In genomic region chr5:108246314-108246765, GRCm38 (mm10) we compare ENCODE assay signal across 12 mouse cellular contexts. TPM values are rescaled to one million over a fixed set of nuclear protein-coding genes. Genes with fewer than 3 reads are reported as not detected.
A peak's percentile ranks its signal among the peaks of the same experiment; 100 is the strongest.
DNase-seq lines count a peak whose midpoint lies in the region; ATAC-seq and TF ChIP-seq lines count a peak whose summit lies in the region.
"Had no signal": no experiment of that assay in that cellular context is flagged by ENCODE, and none has a peak within 500 bp of the region (broad histone marks: within the 10 kb centered on the region; RNA-seq: fewer than 3 reads in every experiment).

No protein-coding gene starts in this region.

- no peaks in the 10 kb centered on the region for H3K9me3 ChIP-seq in lung, embryonic 14.5 days (ENCODE audit: low read depth, low read length)
- H3K9me3 ChIP-seq: heart, embryonic 15.5 days; limb, embryonic 12.5 days; megakaryocyte, embryonic 14.5 days had no signal

- no peak overlapping the region for H3ac ChIP-seq in myocyte (ENCODE audit: control insufficient read depth, insufficient read length)

- no peak overlapping the region for H3K4me3 ChIP-seq in lung, embryonic 14.5 days (ENCODE audit: low read depth, low read length)
- H3K4me3 ChIP-seq in myocyte: no peak overlapping the region
- H3K4me3 ChIP-seq: heart, embryonic 15.5 days; limb, embryonic 12.5 days; megakaryocyte, embryonic 14.5 days had no signal

- H3K36me3 ChIP-seq in lung, embryonic 14.5 days (ENCODE audit: insufficient read depth): no peaks in the 10 kb centered on the region
- H3K36me3 ChIP-seq in myocyte (ENCODE audit: control insufficient read depth, insufficient read depth): no peaks in the 10 kb centered on the region
- H3K36me3 ChIP-seq: heart, embryonic 15.5 days; limb, embryonic 12.5 days had no signal

- H3K27ac ChIP-seq in lung, embryonic 14.5 days (ENCODE audit: low read depth): no peak overlapping the region
- H3K27ac ChIP-seq: heart, embryonic 15.5 days; limb, embryonic 12.5 days had no signal

- TF ChIP-seq CTCF in lung, embryonic 14.5 days (IDR thresholded peaks at IDR 0.05; ENCODE audit: low read depth): no peak

- WGBS in lung, embryonic 14.5 days: 27% methylated on average over 3 of the region's 3 CpGs

- H3K4me1 ChIP-seq in lung, embryonic 14.5 days (ENCODE audit: insufficient read depth): no peaks in the 10 kb centered on the region
- H3K4me1 ChIP-seq: heart, embryonic 15.5 days; limb, embryonic 12.5 days had no signal

- no peaks in the 10 kb centered on the region for H3K27me3 ChIP-seq in lung, embryonic 14.5 days (ENCODE audit: insufficient read depth, low read length)
- no peaks in the 10 kb centered on the region for H3K27me3 ChIP-seq in myocyte (ENCODE audit: control insufficient read depth, insufficient read depth, insufficient read length)
- H3K27me3 ChIP-seq: heart, embryonic 15.5 days; limb, embryonic 12.5 days had no signal

- no peak overlapping the region for H3K4me2 ChIP-seq in lung, embryonic 14.5 days
- H3K4me2 ChIP-seq in myocyte (ENCODE audit: low read depth): peak overlapping the region; percentile 44
- H3K4me2 ChIP-seq: heart, embryonic 15.5 days; limb, embryonic 12.5 days had no signal

- no peak for ATAC-seq in lung, embryonic 14.5 days (ENCODE audit: insufficient read depth)

- H3K79me2 ChIP-seq in myocyte (ENCODE audit: control insufficient read depth, insufficient read depth): no peaks in the 10 kb centered on the region

- no peak for TF ChIP-seq POLR2A in myocyte (IDR thresholded peaks at IDR 0.05; ENCODE audit: insufficient read length, low read depth)

- H3K9ac ChIP-seq in lung, embryonic 14.5 days: no peak overlapping the region
- H3K9ac ChIP-seq: heart, embryonic 15.5 days; limb, embryonic 12.5 days had no signal

- DNase-seq in lung, embryonic 14.5 days: peak; percentile 25
- no peak for DNase-seq in lung, postnatal 4 days
- peak; percentile 86 for DNase-seq in MN1 (ENCODE audit: low spot score)
- peak; percentile 52 to 64 for DNase-seq in adrenal gland, postnatal 36 days
- no peak for DNase-seq in neural tube, embryonic 10.5 days (ENCODE audit: extremely low spot score, low spot score)
- DNase-seq in urinary bladder, adult 2 months (ENCODE audit: low spot score): no peak
- DNase-seq: retina, postnatal 1 day; thymus, postnatal 14 days had no signal

TF ChIP-seq in myocyte, 11 proteins besides CTCF, POLR2A, EP300 and RAD21:
- TF ChIP-seq E2F4 (IDR thresholded peaks at IDR 0.05; ENCODE audit: insufficient read depth) (no peak), TCF3 (IDR thresholded peaks at IDR 0.05; ENCODE audit: insufficient read length, low read depth) (no peak), SRF (IDR thresholded peaks at IDR 0.05; ENCODE audit: control insufficient read depth, insufficient read length, low read depth) (no peak), CEBPB (IDR thresholded peaks at IDR 0.05; ENCODE audit: insufficient read depth, poor library complexity, severe bottlenecking) (no peak), POLR2AphosphoS2 (IDR thresholded peaks at IDR 0.05; ENCODE audit: insufficient read length, low read depth) (no peak), MAX (IDR thresholded peaks at IDR 0.05; ENCODE audit: low read depth) (no peak), USF1 (IDR thresholded peaks at IDR 0.05; ENCODE audit: low read depth) (no peak), MYOG (IDR thresholded peaks at IDR 0.05; ENCODE audit: control insufficient read depth in 1 of 3, insufficient read depth in 1 of 3, insufficient read length in 2 of 3, low read depth in 2 of 3) (no peak), MYOD1 (IDR thresholded peaks at IDR 0.05; ENCODE audit: control insufficient read depth in 1 of 3, insufficient read length in 2 of 3, low read depth in 2 of 3) (no peak), TCF12 (IDR thresholded peaks at IDR 0.05; ENCODE audit: insufficient read depth, poor library complexity, severe bottlenecking) (no peak), REST (IDR thresholded peaks at IDR 0.05; ENCODE audit: insufficient read depth, insufficient read length) (no peak)

RNA-seq across cellular contexts. Expression of gene Dr1, which starts 22.4 kb away (rescaled TPM):
- 44.2 and 46.6 TPM in 2 replicates for polyA plus RNA-seq in lung, embryonic 14.5 days (2014; fragmentation: Nextera tagmentation; extraction: Ambion mirVana)
- 10 to 100 TPM; 33.2 to 39.8 TPM for total RNA-seq in adrenal gland, postnatal 36 days (2021)
- 15.1 TPM for polyA plus RNA-seq in myocyte (2012; fragmentation: generic; extraction: Trizol)
- polyA plus RNA-seq in urinary bladder, adult 2 months (2012; rRNA removed): 23.5 and 27.0 TPM in 2 replicates

Comparison
In these comparisons a context has a peak if more than half of its experiments do, and no peak if none do; other contexts are left out.
1. DNase-seq: peak in lung, embryonic 14.5 days (single experiment), MN1 (single experiment) and adrenal gland, postnatal 36 days (2 of 2); none in lung, postnatal 4 days (0 of 2), neural tube, embryonic 10.5 days (single experiment) and urinary bladder, adult 2 months (single experiment).